Mouse (Mus musculus) retina, adult 2 months (tissue): ENCODE results near the gene Echs1.

ENCODE experiments used
- DNase-seq: peaks from one replicate; pipeline ENCODE4 v3.0.0-alpha.2; 2012; ENCODE audit warnings: low read depth, low spot score

Gene Echs1

DNA sequence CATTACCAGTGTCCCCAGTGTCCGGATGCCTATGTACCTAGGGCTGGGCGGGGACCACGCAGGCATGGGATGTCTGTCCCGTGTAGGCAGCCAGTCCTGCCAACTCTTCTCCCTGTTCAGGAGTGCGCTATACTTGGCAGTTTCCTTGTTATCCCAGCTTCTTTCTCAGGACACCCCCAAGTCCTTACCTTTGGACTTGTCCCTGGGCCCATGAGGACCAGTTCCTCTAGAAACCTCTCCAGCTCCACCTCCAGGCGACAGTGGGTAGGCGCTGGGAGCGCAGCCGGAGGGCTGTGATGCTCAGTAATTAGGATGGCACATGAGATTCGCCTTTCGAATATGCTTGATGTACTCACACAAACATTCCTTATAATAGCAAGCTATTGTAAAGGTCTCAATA, 54.0 kb downstream of the Echs1 start:
- no peak for DNase-seq

DNA sequence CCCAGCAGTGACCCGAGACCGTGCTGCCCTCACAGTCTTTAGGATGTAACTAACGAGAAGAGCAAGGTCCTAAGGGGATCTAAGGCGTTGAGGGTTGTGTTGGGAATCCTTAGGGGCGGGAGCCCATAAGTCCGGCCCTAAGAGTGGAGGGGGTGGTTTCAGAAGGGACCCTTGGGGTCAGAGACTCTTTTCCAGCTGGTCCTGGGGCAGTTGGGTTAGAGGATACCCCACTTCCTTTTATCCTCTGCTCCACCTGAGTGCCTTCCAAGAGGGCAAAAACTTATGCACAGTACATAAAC, 54.5 kb downstream of the Echs1 start:
- DNase-seq, result no peak

DNA sequence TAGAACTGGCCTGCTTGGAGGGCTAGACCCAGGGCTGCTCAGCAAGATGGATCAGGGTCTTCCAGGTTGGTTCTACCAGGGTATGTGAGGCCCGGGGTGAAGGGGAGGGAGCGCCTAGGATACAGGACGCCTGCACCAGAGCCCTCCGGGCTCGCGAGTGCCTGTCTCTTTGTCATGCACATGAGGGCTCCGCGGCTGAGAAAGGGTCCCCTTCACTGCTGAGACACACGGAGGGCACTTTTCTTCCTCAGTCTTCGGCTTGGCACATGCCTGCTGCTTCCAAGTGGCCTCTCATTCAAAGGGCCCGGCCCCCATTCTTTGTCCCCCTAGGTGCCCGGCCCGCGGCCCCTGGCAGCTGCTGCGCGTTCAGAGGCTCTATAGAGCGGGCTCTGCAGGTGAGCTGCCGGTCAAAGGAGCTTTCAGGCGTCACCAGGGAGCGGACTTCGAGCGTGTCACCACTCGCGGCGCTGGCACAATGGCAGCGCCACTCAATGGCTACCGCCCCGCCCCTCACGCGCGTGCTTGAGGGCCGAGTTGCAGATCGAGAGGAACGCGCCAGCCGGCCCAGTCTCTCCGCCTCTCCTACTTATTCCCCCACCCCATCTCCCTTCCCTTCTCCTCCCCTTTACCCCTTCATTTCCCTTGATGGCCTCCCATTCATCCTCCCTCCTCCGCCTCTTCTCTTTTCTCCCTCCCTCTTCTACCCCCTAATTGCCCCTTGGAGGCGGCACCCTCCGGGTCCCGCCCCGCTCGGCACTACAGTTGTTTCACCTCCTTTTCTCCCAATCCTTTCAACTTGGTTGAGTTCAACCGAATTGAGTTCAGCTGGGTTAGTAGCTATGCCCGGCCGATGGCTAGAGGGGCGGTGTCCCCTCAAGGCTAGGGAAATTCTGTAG, 55.1 kb downstream of the Echs1 start:
- no peak for DNase-seq

DNA sequence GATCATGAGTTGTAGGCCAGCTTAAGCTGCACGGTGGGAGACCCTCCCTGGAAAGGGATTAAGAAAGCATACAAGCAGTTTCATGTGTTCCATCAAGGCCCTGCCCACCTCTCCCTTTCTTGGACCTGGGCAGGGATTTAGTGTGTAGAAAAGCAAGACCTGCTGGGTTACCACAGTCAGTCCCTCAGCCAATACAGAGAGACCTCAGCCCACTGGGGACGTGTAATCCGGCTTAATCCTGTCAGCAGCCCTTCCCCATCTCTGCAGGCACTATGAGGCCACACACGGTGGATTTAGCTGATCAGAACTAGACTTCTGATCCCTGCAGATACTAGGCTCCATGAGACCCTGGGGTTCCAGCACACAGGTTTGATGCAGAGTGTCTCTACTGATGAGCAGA, 56.7 kb downstream of the Echs1 start:
- no peak for DNase-seq

DNA sequence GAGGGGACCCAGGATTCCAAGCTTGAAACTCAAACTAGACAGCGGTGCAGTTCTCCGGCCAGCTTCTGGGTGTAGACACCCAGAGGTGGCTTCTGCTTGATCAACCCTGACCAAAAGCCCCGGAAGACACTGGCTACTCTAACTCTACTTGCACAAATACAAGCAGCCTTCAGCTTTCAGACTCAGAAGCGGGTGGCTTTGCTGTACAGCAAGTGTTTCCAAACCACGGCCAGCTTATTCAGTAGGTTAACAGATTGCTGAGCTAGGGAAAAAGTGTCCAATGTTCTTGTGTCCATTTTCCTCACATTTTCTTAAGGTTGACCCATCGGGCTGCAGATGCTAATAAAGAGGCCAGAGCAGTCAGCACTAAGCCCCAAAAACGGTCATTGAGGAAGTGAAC, 57.7 kb downstream of the Echs1 start:
- DNase-seq, result no peak

DNA sequence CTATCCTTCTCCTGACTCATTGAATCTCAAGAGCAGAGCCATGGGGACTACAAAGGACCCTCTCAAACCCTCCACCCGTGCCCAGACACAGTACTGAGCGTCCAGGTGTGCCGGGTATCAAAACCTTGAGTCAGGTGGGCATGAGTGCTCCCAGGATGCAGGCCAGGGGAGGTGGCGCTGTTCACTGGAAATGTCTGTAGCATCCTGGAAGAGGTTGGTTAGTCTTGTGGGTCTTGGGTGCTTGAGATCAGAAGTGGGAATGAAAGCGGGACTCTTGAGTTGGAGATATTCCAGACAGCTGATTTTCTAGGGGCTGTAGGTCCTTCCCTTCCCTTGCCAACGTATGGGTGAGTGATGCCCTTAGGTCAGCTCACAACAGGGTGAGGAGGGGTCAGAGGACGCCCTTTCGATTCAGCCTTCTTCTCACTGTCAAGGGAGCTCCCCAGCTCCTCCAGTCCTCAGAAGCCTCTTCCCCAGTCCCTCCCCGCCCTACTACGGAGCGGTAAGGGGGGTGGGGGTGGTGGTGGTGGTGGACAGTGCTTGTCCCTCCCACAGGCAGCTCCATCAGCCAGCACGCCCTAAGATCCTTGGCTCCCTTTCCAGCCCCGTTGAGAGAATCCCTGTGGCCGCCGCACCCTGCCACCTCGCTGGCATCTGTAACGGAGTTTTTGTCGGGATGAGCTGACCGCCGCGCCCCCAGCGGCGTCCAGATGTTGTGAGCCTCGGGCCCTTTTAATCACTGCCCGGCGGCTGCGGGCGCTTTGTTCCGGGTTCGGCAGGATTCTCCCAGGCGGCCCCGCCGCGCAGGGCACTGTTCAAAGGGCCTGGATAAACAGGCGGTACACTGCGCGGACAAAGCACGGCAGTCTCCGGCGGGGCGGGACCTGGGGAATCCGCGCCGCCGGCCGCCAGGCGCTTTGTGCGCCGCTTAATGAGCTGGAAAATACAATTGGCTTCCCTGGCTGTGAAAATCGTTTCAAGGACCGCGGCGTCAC, 58.6 kb downstream of the Echs1 start:
- no peak for DNase-seq
